Mouse (Mus musculus): Measurements from ENCODE around the gene Csnk1g1.

Csnk1g1 gene

GRCm38 (mm10) chr9:65908394-65909300, at the start of gene Csnk1g1, which contains the start of gene Trip4:
TSS of gene Csnk1g1 (plus strand) at chr9:65908924.
TSS of gene Trip4 (minus strand) at chr9:65908794.
- DNase-seq (ENCODE audit: low spot score), result peak; percentile 97

GRCm38 (mm10) chr9:65859656-65860055, 49.1 kb upstream of the Csnk1g1 start:
- no peak for DNase-seq (ENCODE audit: low spot score)

- DNase-seq (ENCODE audit: low spot score), result peak; percentile 82
Observed at GRCm38 (mm10) chr9:65884564-65885315, 24.0 kb upstream of the Csnk1g1 start.

GRCm38 (mm10) chr9:65890143-65890628, 18.5 kb upstream of the Csnk1g1 start, which contains the start of gene Pclaf:
TSS of gene Pclaf (plus strand) at chr9:65890237.
- DNase-seq (ENCODE audit: low spot score), result peak; percentile 72

DNA sequence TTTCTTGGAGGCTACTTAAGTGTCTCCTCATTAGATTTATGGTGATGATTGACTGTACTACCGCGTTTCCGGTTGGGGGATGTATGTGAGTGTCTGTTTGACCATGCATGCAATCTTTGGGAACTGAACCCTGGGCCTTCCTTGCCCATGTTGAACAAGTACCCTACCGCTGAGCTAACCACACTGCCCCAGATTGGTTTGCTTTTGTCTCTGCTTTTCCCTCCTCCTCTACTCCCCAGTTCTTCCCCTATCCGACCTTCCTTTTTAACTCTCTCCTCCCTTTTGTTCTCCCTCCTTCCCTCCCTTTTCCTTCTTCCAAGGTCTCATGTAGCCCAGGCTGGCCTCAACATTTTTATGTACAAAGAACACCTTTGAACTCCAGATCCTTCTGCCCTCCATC, 17.6 kb upstream of the Csnk1g1 start:
- no peak for DNase-seq (ENCODE audit: low spot score)

DNA sequence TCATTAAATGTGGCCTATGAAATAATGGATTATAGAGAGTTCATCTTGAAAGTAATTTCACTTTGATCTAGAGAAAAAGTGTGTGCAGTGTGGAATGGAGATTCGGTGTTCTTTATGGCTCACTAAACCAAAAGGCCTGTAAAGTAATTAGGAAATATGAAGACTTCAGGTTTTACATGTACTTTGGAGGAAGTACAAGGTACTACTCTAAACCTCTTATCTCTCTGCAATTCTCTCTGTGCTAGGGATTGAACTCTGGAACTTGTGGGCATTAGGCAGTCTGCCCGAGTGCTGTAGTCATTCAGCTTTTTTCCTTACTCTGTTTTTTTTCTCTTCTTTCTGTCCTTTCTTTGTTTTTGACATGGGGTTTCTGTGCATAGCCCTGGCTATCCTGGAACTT, 11.7 kb upstream of the Csnk1g1 start:
- no peak for DNase-seq (ENCODE audit: low spot score)

- DNase-seq (ENCODE audit: low spot score), result no peak
Observed at GRCm38 (mm10) chr9:65902879-65903278, 5.8 kb upstream of the Csnk1g1 start.

- no peak for DNase-seq (ENCODE audit: low spot score)
Observed at GRCm38 (mm10) chr9:65903419-65903818, 5.3 kb upstream of the Csnk1g1 start.

GRCm38 (mm10) chr9:65909301-65909801, 627 bp downstream of the Csnk1g1 start:
- DNase-seq (ENCODE audit: low spot score), result no peak

GRCm38 (mm10) chr9:65909837-65910236, 1.1 kb downstream of the Csnk1g1 start:
- DNase-seq (ENCODE audit: low spot score), result no peak

DNA sequence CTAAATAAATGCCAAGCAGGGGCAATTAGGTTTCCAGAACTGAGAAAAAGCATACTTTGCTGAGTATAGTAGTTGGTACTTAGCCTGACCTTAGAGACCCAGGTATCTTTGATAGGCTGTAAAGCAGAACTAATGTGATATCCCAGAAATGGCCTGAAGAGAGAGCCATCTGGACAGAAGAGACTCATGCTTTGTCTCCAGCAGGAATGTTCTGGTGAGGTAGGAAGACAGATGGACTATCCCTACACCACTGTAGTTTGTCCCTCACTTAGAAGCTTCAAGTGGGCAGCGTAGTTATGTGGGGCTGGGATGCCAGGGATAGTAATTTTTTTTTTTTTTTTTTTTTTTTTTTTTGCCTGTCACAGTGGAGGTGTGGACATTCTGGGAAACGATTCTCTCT, 5.3 kb downstream of the Csnk1g1 start:
- no peak for DNase-seq (ENCODE audit: low spot score)

GRCm38 (mm10) chr9:65917015-65917414, 8.3 kb downstream of the Csnk1g1 start:
- DNase-seq (ENCODE audit: low spot score), result no peak

GRCm38 (mm10) chr9:65928456-65928855, 19.7 kb downstream of the Csnk1g1 start:
- no peak for DNase-seq (ENCODE audit: low spot score)

- no peak for DNase-seq (ENCODE audit: low spot score)
Observed at GRCm38 (mm10) chr9:65929826-65930225, 21.1 kb downstream of the Csnk1g1 start.

GRCm38 (mm10) chr9:65937566-65937965, 28.8 kb downstream of the Csnk1g1 start:
- DNase-seq (ENCODE audit: low spot score), result no peak

GRCm38 (mm10) chr9:65951082-65951587, 42.4 kb downstream of the Csnk1g1 start:
- DNase-seq (ENCODE audit: low spot score), result no peak

- no peak for DNase-seq (ENCODE audit: low spot score)
Observed at GRCm38 (mm10) chr9:65970009-65970408, 61.3 kb downstream of the Csnk1g1 start.

- no peak for DNase-seq (ENCODE audit: low spot score)
Observed at GRCm38 (mm10) chr9:65973206-65973605, 64.5 kb downstream of the Csnk1g1 start.

- DNase-seq (ENCODE audit: low spot score), result no peak
Observed at GRCm38 (mm10) chr9:65975886-65976285, 67.2 kb downstream of the Csnk1g1 start.

GRCm38 (mm10) chr9:65982841-65983240, 74.1 kb downstream of the Csnk1g1 start:
- no peak for DNase-seq (ENCODE audit: low spot score)

- DNase-seq (ENCODE audit: low spot score), result no peak
Observed at GRCm38 (mm10) chr9:65987021-65987420, 78.3 kb downstream of the Csnk1g1 start.
